Mouse (Mus musculus): ENCODE data around the gene Dnm1. TPM values are rescaled to one million over a fixed set of nuclear protein-coding genes. Genes with fewer than 3 reads are reported as not detected.
A peak's percentile ranks its signal among the peaks of the same experiment; 100 is the strongest.
"Not testable (repeated sequence)": the region's sequence is repeated elsewhere in the genome, so short reads cannot be mapped to it uniquely, and the experiment has no call there.

The Dnm1 gene
- polyA plus RNA-seq, 1 experiment from 2014 or later: 10.1 TPM

DNA sequence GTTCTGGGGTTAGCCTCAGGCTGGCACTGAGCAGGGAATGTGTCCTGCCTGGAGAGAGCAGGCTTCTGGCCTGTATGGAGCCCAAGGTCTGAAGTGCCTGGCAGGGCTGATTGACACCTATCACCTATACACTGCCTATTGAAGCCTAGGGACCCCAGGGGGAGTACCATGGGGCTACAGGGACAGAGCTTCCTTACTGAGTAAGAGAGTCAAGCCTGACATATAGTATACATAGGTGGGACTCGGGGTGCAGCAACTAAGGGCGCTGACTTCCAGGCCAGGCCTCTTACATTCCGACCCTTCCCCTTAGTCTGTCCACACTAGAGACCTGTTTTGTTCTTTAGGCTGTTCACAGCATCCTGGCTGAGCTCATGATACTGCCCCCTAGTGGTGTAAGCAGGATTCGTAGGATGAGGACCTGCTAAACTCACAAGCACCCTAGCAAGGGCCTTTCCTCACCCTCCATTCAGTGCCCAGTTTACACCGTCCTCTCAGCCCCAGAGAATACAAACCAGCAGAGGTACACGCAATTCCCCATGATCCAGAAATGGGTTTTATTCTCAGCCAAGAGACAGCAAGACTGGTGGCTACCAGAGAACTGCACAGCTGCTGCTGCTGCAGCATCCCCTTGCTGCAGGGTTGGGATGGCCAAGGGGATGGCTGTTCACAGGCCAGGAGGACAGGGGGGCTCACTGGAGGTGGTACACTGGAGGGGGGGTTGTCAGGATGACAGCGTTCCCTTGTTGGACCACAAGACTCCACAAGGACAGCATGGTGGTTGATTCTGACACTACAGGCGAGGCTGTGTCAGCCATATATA is 45.0 kb downstream of the Dnm1 start:
- Histone ChIP-seq H3K27me3 (ENCODE audit: control insufficient read depth, insufficient read depth, low read length) (peaks cover 10% of the 10 kb centered on the region), H3K4me2 (no peak overlapping the region), H3K4me1 (ENCODE audit: control insufficient read depth, insufficient read depth, low read length) (peaks cover 10% of the 10 kb centered on the region), H3K27ac (ENCODE audit: low read depth, low read length) (no peak overlapping the region), H3K9me3 (replicated peaks; ENCODE audit: control insufficient read depth, low read length) (no peaks in the 10 kb centered on the region), H3K4me3 (ENCODE audit: low read depth, low read length) (no peak overlapping the region), H3K9ac (ENCODE audit: low read depth, low read length) (no peak overlapping the region), H3K36me3 (ENCODE audit: control insufficient read depth, insufficient read depth, low read length) (peaks cover 35% of the 10 kb centered on the region)
- no peak for ATAC-seq (replicated peaks; ENCODE audit: insufficient number of reproducible peaks, low FRiP score, low TSS enrichment)
- 53% methylated on average over 8 of the region's 8 CpGs for WGBS (ENCODE audit: insufficient replicate concordance)

- H3K9ac ChIP-seq (ENCODE audit: low read depth, low read length): no peak overlapping the region
- H3K4me2 ChIP-seq: no peak overlapping the region
- H3K27me3 ChIP-seq (ENCODE audit: control insufficient read depth, insufficient read depth, low read length): peaks cover 4% of the 10 kb centered on the region
- H3K4me3 ChIP-seq (ENCODE audit: low read depth, low read length): no peak overlapping the region
- H3K4me1 ChIP-seq (ENCODE audit: control insufficient read depth, insufficient read depth, low read length): peaks cover 10% of the 10 kb centered on the region
- H3K27ac ChIP-seq (ENCODE audit: low read depth, low read length): no peak overlapping the region
- WGBS (ENCODE audit: insufficient replicate concordance): 77% methylated on average over 6 of the region's 6 CpGs
- no peaks in the 10 kb centered on the region for H3K9me3 ChIP-seq (replicated peaks; ENCODE audit: control insufficient read depth, low read length)
- no peak for ATAC-seq (replicated peaks; ENCODE audit: insufficient number of reproducible peaks, low FRiP score, low TSS enrichment)
- peaks cover 44% of the 10 kb centered on the region for H3K36me3 ChIP-seq (ENCODE audit: control insufficient read depth, insufficient read depth, low read length)
Measured at GRCm38 (mm10) chr2:32307247-32307798, 45.8 kb downstream of the Dnm1 start.

- H3K36me3 ChIP-seq (ENCODE audit: control insufficient read depth, insufficient read depth, low read length): peaks cover 49% of the 10 kb centered on the region
- ATAC-seq (replicated peaks; ENCODE audit: insufficient number of reproducible peaks, low FRiP score, low TSS enrichment): no peak
Measured at GRCm38 (mm10) chr2:32306176-32306575, 47.0 kb downstream of the Dnm1 start.

DNA sequence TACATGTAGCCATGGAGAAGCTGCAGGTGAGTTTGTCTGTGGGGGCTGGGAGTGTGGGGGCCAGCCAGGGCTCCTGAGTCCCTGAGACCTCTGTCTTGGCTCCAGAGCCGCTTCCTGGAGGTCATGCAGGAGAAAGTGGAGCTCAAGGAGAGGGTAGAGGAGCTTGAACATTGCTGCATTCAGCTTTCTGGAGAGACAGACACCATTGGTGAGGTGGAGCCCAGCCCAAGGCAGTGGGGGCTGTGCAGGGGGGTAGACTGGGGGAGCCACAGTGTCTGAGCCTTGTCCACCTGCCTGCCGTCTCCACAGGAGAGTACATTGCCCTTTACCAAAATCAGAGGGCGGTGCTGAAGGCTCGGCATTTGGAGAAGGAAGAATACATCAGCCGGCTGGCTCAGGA is 47.5 kb downstream of the Dnm1 start:
- Histone ChIP-seq H3K4me2 (no peak overlapping the region), H3K4me1 (ENCODE audit: control insufficient read depth, insufficient read depth, low read length) (no peaks in the 10 kb centered on the region), H3K9me3 (replicated peaks; ENCODE audit: control insufficient read depth, low read length) (no peaks in the 10 kb centered on the region), H3K36me3 (ENCODE audit: control insufficient read depth, insufficient read depth, low read length) (peaks cover 50% of the 10 kb centered on the region), H3K9ac (ENCODE audit: low read depth, low read length) (no peak overlapping the region), H3K27me3 (ENCODE audit: control insufficient read depth, insufficient read depth, low read length) (peaks cover 4% of the 10 kb centered on the region; the same call in 1 of the 2 replicates), H3K4me3 (ENCODE audit: low read depth, low read length) (no peak overlapping the region), H3K27ac (ENCODE audit: low read depth, low read length) (no peak overlapping the region)
- 87% methylated on average over 5 of the region's 5 CpGs for WGBS (ENCODE audit: insufficient replicate concordance)
- no peak for ATAC-seq (replicated peaks; ENCODE audit: insufficient number of reproducible peaks, low FRiP score, low TSS enrichment)

More at GRCm38 (mm10) chr2:32306176-32306575, 47.0 kb downstream of the Dnm1 start:
- WGBS (ENCODE audit: insufficient replicate concordance): 86% methylated on average over 9 of the region's 9 CpGs
- H3K9me3 ChIP-seq (replicated peaks; ENCODE audit: control insufficient read depth, low read length): no peaks in the 10 kb centered on the region
- H3K4me1 ChIP-seq (ENCODE audit: control insufficient read depth, insufficient read depth, low read length): no peaks in the 10 kb centered on the region; the same call in 1 of the 2 replicates
- H3K27ac ChIP-seq (ENCODE audit: low read depth, low read length): no peak overlapping the region
- H3K4me3 ChIP-seq (ENCODE audit: low read depth, low read length): no peak overlapping the region
- no peak overlapping the region for H3K4me2 ChIP-seq
- peaks cover 4% of the 10 kb centered on the region; the same call in 1 of the 2 replicates for H3K27me3 ChIP-seq (ENCODE audit: control insufficient read depth, insufficient read depth, low read length)
- H3K9ac ChIP-seq (ENCODE audit: low read depth, low read length): no peak overlapping the region

GRCm38 (mm10) chr2:32304145-32304832 is 48.8 kb downstream of the Dnm1 start:
- Histone ChIP-seq H3K27ac (ENCODE audit: low read depth, low read length) (no peak overlapping the region), H3K9ac (ENCODE audit: low read depth, low read length) (no peak overlapping the region), H3K27me3 (ENCODE audit: control insufficient read depth, insufficient read depth, low read length) (no peaks in the 10 kb centered on the region), H3K4me2 (no peak overlapping the region), H3K36me3 (ENCODE audit: control insufficient read depth, insufficient read depth, low read length) (peaks cover 53% of the 10 kb centered on the region), H3K9me3 (replicated peaks; ENCODE audit: control insufficient read depth, low read length) (no peaks in the 10 kb centered on the region), H3K4me1 (ENCODE audit: control insufficient read depth, insufficient read depth, low read length) (no peaks in the 10 kb centered on the region), H3K4me3 (ENCODE audit: low read depth, low read length) (no peak overlapping the region)
- WGBS (ENCODE audit: insufficient replicate concordance): 58% methylated on average over 8 of the region's 8 CpGs
- ATAC-seq (replicated peaks; ENCODE audit: insufficient number of reproducible peaks, low FRiP score, low TSS enrichment): 0 out of 2 replicates have a peak, but pooled peaks have one; percentile 29

DNA sequence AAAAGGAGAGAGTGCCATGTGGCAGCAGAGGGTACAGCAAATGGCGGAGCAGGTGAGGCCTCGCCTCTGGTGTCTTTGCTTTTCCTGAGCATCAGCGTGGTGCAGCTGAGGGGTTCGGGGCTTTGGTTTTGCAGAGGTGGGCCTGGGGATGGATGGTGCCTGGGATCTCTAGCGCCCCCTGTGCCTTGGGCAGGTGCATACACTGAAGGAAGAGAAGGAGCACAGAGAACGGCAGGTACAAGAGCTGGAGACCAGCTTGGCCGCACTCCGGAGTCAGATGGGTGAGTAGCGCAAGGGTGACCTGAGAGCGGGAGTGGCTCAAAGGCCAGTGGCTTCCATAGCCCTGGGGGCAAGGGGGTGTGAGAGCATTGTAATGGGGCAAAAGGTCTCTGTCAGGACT is 50.2 kb downstream of the Dnm1 start:
- Histone ChIP-seq H3K4me1 (ENCODE audit: control insufficient read depth, insufficient read depth, low read length) (no peaks in the 10 kb centered on the region), H3K9me3 (replicated peaks; ENCODE audit: control insufficient read depth, low read length) (no peaks in the 10 kb centered on the region), H3K27me3 (ENCODE audit: control insufficient read depth, insufficient read depth, low read length) (no peaks in the 10 kb centered on the region), H3K4me3 (ENCODE audit: low read depth, low read length) (no peak overlapping the region), H3K36me3 (ENCODE audit: control insufficient read depth, insufficient read depth, low read length) (peaks cover 56% of the 10 kb centered on the region), H3K4me2 (no peak overlapping the region), H3K27ac (ENCODE audit: low read depth, low read length) (no peak overlapping the region), H3K9ac (ENCODE audit: low read depth, low read length) (no peak overlapping the region)
- WGBS (ENCODE audit: insufficient replicate concordance): 94% methylated on average over 10 of the region's 10 CpGs
- no peak for ATAC-seq (replicated peaks; ENCODE audit: insufficient number of reproducible peaks, low FRiP score, low TSS enrichment)

- Histone ChIP-seq H3K36me3 (ENCODE audit: control insufficient read depth, insufficient read depth, low read length) (peaks cover 43% of the 10 kb centered on the region), H3K27ac (ENCODE audit: low read depth, low read length) (no peak overlapping the region), H3K9me3 (replicated peaks; ENCODE audit: control insufficient read depth, low read length) (no peaks in the 10 kb centered on the region), H3K4me2 (no peak overlapping the region), H3K4me3 (ENCODE audit: low read depth, low read length) (no peak overlapping the region), H3K9ac (ENCODE audit: low read depth, low read length) (no peak overlapping the region), H3K4me1 (ENCODE audit: control insufficient read depth, insufficient read depth, low read length) (no peaks in the 10 kb centered on the region), H3K27me3 (ENCODE audit: control insufficient read depth, insufficient read depth, low read length) (no peaks in the 10 kb centered on the region)
- WGBS (ENCODE audit: insufficient replicate concordance): 88% methylated on average over 4 of the region's 4 CpGs
- ATAC-seq (replicated peaks; ENCODE audit: insufficient number of reproducible peaks, low FRiP score, low TSS enrichment): no peak
Measured at GRCm38 (mm10) chr2:32299469-32299868, 53.7 kb downstream of the Dnm1 start.

- H3K27me3 ChIP-seq (ENCODE audit: control insufficient read depth, insufficient read depth, low read length); H3K9me3 ChIP-seq (replicated peaks; ENCODE audit: control insufficient read depth, low read length); H3K4me1 ChIP-seq (ENCODE audit: control insufficient read depth, insufficient read depth, low read length); ATAC-seq (replicated peaks; ENCODE audit: insufficient number of reproducible peaks, low FRiP score, low TSS enrichment); H3K27ac ChIP-seq (ENCODE audit: low read depth, low read length); H3K4me3 ChIP-seq (ENCODE audit: low read depth, low read length); H3K4me2 ChIP-seq; H3K9ac ChIP-seq (ENCODE audit: low read depth, low read length): not testable (repeated sequence)
- peaks cover 17% of the 10 kb centered on the region for H3K36me3 ChIP-seq (ENCODE audit: control insufficient read depth, insufficient read depth, low read length)
- WGBS (ENCODE audit: insufficient replicate concordance): 83% methylated on average over 2 of the region's 2 CpGs
Measured at GRCm38 (mm10) chr2:32295842-32296241, 57.3 kb downstream of the Dnm1 start.

Measured in heart, embryonic 11.5 days (tissue).